ENCODE assay signal across 9 mouse cellular contexts in genomic region chr4:118721742-118722483, GRCm38 (mm10). TPM values are rescaled to one million over a fixed set of nuclear protein-coding genes. Genes with fewer than 3 reads are reported as not detected.
DNase-seq lines count a peak whose midpoint lies in the region; ATAC-seq lines count a peak whose summit lies in the region.
"Had no signal": no experiment of that assay in that cellular context is flagged by ENCODE, and none has a peak within 500 bp of the region (broad histone marks: within the 10 kb centered on the region; RNA-seq: fewer than 3 reads in every experiment).

No protein-coding gene starts in this region.

- WGBS in neural tube, embryonic 15.5 days: 62% methylated on average over 10 of the region's 10 CpGs
- 55% methylated on average over 10 of the region's 10 CpGs for WGBS in hindbrain, embryonic 12.5 days

- H3K9me3 ChIP-seq in neural tube, embryonic 15.5 days (replicated peaks): no peaks in the 10 kb centered on the region
- H3K9me3 ChIP-seq in hindbrain, embryonic 12.5 days (replicated peaks): no peaks in the 10 kb centered on the region
- H3K9me3 ChIP-seq: embryonic facial prominence, embryonic 12.5 days had no signal

- DNase-seq in frontal cortex, postnatal 25 days (ENCODE audit: low spot score in 2 of 2): no peak
- DNase-seq in neural tube, embryonic 10.5 days (ENCODE audit: extremely low spot score, low spot score): peak; percentile 23
- DNase-seq in embryo, embryonic 10 days (ENCODE audit: low spot score): peak; percentile 80
- peak; percentile 71 for DNase-seq in mesoderm, embryonic 11.5 days (ENCODE audit: low read depth, low spot score)

- no peaks in the 10 kb centered on the region for H3K36me3 ChIP-seq in neural tube, embryonic 15.5 days
- H3K36me3 ChIP-seq in hindbrain, embryonic 12.5 days: no peaks in the 10 kb centered on the region
- H3K36me3 ChIP-seq: embryonic facial prominence, embryonic 12.5 days had no signal

- no peak overlapping the region for H3K27ac ChIP-seq in neural tube, embryonic 15.5 days (replicated peaks)
- no peak overlapping the region for H3K27ac ChIP-seq in hindbrain, embryonic 12.5 days
- H3K27ac ChIP-seq: embryonic facial prominence, embryonic 12.5 days had no signal

- H3K9ac ChIP-seq in neural tube, embryonic 15.5 days (replicated peaks): no peak overlapping the region
- no peak overlapping the region for H3K9ac ChIP-seq in hindbrain, embryonic 12.5 days
- H3K9ac ChIP-seq: embryonic facial prominence, embryonic 12.5 days had no signal

- no peak overlapping the region for H3K4me2 ChIP-seq in neural tube, embryonic 15.5 days
- H3K4me2 ChIP-seq in hindbrain, embryonic 12.5 days (replicated peaks): no peak overlapping the region
- H3K4me2 ChIP-seq: embryonic facial prominence, embryonic 12.5 days had no signal

- no peaks in the 10 kb centered on the region for H3K27me3 ChIP-seq in neural tube, embryonic 15.5 days (replicated peaks)
- no peaks in the 10 kb centered on the region for H3K27me3 ChIP-seq in hindbrain, embryonic 12.5 days
- H3K27me3 ChIP-seq: embryonic facial prominence, embryonic 12.5 days had no signal

- no peaks in the 10 kb centered on the region for H3K4me1 ChIP-seq in neural tube, embryonic 15.5 days
- H3K4me1 ChIP-seq in hindbrain, embryonic 12.5 days: no peaks in the 10 kb centered on the region
- H3K4me1 ChIP-seq: embryonic facial prominence, embryonic 12.5 days had no signal

- no peak overlapping the region for H3K4me3 ChIP-seq in neural tube, embryonic 15.5 days (replicated peaks)
- H3K4me3 ChIP-seq in hindbrain, embryonic 12.5 days: no peak overlapping the region
- H3K4me3 ChIP-seq: embryonic facial prominence, embryonic 12.5 days had no signal

- ATAC-seq in frontal cortex, adult (ENCODE audit: low TSS enrichment): peak; percentile 72; the same call in 1 of the 2 replicates
- no peak for ATAC-seq in neural tube, embryonic 15.5 days (ENCODE audit: low FRiP score)
- ATAC-seq in activated CD4-positive, CD25-positive, alpha-beta regulatory T cell, adult 4 months: no peak
- ATAC-seq in hindbrain, embryonic 12.5 days (ENCODE audit: low FRiP score): no peak

RNA-seq across cellular contexts. Expression of gene Olfr1340, which starts 2.0 kb away (rescaled TPM):
- not detected in 2 replicates for polyA plus RNA-seq in neural tube, embryonic 15.5 days (2015; fragmentation: Nextera tagmentation; extraction: Ambion mirVana)
- polyA plus RNA-seq in activated CD4-positive, CD25-positive, alpha-beta regulatory T cell, adult 4 months (2017; shearing (Covaris generic)): not detected
- polyA plus RNA-seq in hindbrain, embryonic 12.5 days (2016; fragmentation: Nextera tagmentation; extraction: Ambion mirVana): not detected in 2 replicates
- polyA plus RNA-seq: embryonic facial prominence, embryonic 12.5 days had no signal

RNA-seq across cellular contexts. Expression of gene Olfr1339, which starts 10.1 kb away (rescaled TPM):
- polyA plus RNA-seq in neural tube, embryonic 15.5 days (2015; fragmentation: Nextera tagmentation; extraction: Ambion mirVana): not detected in 2 replicates
- polyA plus RNA-seq in activated CD4-positive, CD25-positive, alpha-beta regulatory T cell, adult 4 months (2017; shearing (Covaris generic)): not detected
- polyA plus RNA-seq in hindbrain, embryonic 12.5 days (2016; fragmentation: Nextera tagmentation; extraction: Ambion mirVana): not detected in 2 replicates
- polyA plus RNA-seq: embryonic facial prominence, embryonic 12.5 days had no signal

RNA-seq across cellular contexts. Expression of gene Olfr1341, which starts 18.6 kb away (rescaled TPM):
- not detected in 2 replicates for polyA plus RNA-seq in neural tube, embryonic 15.5 days (2015; fragmentation: Nextera tagmentation; extraction: Ambion mirVana)
- polyA plus RNA-seq in activated CD4-positive, CD25-positive, alpha-beta regulatory T cell, adult 4 months (2017; shearing (Covaris generic)): not detected
- polyA plus RNA-seq in hindbrain, embryonic 12.5 days (2016; fragmentation: Nextera tagmentation; extraction: Ambion mirVana): not detected in 2 replicates
- polyA plus RNA-seq: embryonic facial prominence, embryonic 12.5 days had no signal

RNA-seq across cellular contexts. Expression of gene Olfr1342, which starts 29.4 kb away (rescaled TPM):
- polyA plus RNA-seq in neural tube, embryonic 15.5 days (2015; fragmentation: Nextera tagmentation; extraction: Ambion mirVana): not detected in 2 replicates
- polyA plus RNA-seq in activated CD4-positive, CD25-positive, alpha-beta regulatory T cell, adult 4 months (2017; shearing (Covaris generic)): not detected
- polyA plus RNA-seq in hindbrain, embryonic 12.5 days (2016; fragmentation: Nextera tagmentation; extraction: Ambion mirVana): 0.09 TPM in 1 of 2 replicates, not detected in the other

RNA-seq across cellular contexts. Expression of gene Olfr1338, which starts 36.6 kb away (rescaled TPM):
- not detected in 2 replicates for polyA plus RNA-seq in neural tube, embryonic 15.5 days (2015; fragmentation: Nextera tagmentation; extraction: Ambion mirVana)
- under 1 TPM in 1 of 2 experiments, not detected in 1; 0.20 TPM for polyA plus RNA-seq in activated CD4-positive, CD25-positive, alpha-beta regulatory T cell, adult 4 months (2017; shearing (Covaris generic))
- polyA plus RNA-seq in hindbrain, embryonic 12.5 days (2016; fragmentation: Nextera tagmentation; extraction: Ambion mirVana): not detected in 2 replicates
- polyA plus RNA-seq: embryonic facial prominence, embryonic 12.5 days had no signal

Comparison
In these comparisons a context has a peak if more than half of its experiments do, and no peak if none do; other contexts are left out.
1. DNase-seq: peak in neural tube, embryonic 10.5 days (single experiment), embryo, embryonic 10 days (single experiment) and mesoderm, embryonic 11.5 days (single experiment); none in frontal cortex, postnatal 25 days (0 of 2).